Mouse (Mus musculus) testis, postnatal 14 days (tissue): ENCODE measurements around the gene Zfp146.
"Not testable (repeated sequence)": the region's sequence is repeated elsewhere in the genome, so short reads cannot be mapped to it uniquely, and the experiment has no call there.

Experiments used
- DNase-seq: peaks from one replicate; pipeline ENCODE4 v3.0.0; 2021; ENCODE audit warnings: low spot score

Zfp146 gene

DNA sequence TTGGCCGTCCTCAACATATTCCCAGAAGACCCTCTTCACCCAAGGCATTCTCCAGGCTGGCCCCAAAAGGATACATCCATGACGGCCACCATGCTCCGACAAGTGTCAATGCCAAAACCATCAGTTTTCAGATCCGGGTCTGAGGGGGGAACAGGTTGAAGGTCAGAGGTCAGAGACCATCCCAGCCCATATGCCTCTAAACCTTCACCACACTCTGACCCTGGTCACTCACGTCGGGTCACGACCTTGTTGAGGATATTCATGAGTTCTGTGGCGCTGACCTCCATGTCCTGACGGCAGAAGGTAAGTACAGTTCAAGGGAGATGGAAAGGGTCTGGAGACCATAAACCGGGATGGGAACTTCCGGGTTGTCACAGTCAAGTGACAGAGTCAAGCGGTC is 22.5 kb upstream of the Zfp146 start:
- no peak for DNase-seq

DNA sequence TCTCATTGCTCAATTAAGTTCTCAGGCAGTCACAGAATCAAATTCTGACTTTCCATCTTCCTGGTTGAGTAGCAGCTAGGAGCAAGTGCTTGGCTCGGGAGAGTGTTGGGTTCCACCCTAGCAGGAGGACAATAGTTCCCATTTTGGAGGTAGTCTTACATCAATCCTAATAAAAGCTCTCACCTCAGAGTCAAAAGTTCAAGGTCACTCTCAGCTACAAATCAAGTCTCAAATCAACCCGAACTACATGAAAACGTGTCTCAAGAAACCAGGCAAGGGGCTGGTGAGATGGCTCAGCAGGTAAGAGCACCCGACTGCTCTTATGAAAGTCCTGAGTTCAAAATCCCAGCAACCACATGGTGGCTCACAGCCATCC is 19.6 kb upstream of the Zfp146 start:
- DNase-seq = no peak

DNA sequence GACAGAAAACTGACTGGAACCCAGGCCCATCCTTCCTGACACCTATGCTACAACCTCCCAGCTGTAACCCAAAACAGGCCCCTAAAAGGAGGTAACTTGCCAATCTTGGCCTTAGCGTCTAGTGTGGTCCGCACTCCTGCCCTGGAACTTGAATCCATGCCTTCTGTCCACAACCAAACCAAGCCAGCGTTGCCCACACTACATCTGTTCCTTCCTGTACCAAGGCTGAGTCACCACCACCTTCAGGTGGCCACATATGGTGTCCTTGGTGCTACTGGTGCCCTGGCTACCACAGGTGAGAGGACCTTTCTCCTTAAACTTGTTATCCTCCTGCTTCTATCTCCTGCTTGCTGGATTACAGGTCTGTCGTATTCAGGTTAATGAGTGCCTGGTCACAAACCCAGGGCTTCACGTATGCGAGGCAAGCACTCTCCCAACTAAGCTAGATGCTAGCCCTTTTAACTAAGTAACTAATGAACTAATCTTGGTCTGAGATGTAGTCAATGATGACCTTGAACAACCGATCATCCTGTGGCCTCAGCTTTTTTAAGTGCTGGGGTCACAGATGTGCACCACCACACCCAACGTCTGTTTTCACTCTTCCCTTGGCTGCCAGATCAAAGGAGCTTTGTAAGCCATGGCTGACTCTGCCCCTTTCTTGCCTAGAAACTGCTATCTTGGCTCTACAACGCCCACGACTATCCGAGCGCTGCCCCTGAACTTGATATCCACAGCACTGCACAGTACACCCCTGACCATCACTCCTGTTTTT is 19.0 kb upstream of the Zfp146 start:
- DNase-seq = no peak

DNA sequence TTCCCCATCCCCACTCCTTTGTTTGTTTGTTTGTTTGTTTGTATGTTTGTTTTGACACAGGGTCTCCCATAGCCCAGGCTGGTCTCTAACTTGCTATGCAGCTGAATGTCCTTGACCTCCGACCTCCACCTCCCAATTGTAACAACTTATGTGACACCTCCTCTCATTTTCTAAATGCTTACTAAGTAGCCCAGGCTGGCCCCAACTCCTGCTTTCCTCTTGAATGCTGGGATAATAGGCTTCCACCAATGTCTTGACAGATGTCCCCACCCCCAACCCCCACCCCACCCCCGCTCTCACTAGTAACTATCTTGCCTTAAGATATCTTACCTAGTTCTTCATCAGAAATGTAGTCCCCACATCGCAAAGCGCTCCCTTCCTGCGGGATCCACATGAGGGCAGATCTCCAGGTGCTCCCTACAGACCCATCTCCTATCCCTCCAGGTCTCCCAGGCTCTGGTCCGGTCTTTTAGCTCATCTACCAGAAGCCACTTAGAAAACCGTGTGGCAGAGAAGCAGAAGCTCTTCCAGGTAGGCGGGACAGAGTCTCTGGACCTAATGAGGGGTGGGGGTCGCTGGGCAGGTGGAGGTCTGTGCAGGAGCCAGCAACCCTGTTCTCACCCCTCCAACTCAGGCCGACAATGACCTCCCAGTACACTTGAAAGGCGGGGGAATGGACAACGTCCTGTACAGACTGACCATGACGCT is 15.2 kb upstream of the Zfp146 start:
- no peak for DNase-seq

DNA sequence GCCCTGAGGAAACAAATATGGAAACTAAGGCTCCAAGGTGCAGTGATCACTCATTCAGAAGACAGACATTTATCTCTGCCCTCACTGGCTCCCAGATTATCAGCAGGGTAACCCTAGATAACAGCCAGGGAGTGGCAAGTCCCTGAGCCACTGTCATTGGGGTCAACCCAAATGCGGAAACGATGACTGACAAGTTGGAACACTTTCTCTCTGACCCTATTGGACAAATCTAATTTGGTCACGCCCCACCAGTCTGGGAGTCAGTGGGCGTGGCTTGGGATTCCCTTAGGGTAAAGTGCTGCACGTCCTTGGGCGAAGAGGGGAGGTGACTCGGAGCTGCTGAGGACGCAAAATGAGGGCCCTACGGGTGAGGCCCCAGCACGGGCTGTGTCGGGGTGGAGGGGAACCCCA is 14.3 kb upstream of the Zfp146 start, which contains the start of gene Cox7a1:
TSS of gene Cox7a1 (plus strand) at position 266 of the 411 bp plus-strand sequence.
- DNase-seq = peak; percentile 85

DNA sequence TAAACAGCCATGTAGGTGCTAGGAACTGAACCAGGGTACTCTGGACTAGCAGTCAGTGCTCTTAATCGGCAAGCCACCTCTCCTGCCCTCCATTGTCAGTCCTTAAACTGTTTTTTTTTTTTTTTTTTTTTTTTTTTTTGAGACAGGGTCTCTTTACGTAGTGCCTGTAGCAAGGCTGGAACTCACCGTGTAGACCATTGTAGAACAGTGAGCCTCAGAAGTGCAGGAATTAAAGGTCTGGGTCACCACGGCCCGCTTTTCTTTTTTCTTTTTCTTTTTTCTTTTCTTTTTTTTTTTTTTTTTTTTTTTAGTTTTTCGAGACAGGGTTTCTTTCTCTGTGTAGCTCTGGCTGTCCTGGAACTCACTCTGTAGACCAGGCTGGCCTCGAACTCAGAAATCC is 13.6 kb upstream of the Zfp146 start:
- not testable (repeated sequence) for DNase-seq

DNA sequence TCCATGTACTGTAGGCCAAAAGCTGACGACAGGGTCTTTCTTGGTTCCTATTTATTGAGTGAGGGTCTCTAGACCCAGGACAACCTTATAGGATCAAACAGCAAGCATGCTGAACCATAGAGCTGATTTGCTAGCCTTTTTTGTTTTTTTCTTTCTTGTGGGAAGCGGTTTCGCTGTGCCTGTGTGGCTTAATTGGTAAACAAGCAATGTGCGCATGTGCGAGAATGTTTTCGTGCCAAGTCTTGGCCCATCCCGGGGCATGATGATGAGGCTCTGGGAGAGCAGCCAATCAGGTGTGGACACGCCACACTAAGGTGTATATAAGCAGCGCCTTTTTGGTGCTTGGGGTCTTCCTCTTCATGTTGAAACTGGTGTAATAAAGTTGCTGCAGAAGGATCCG is 12.4 kb upstream of the Zfp146 start:
- not testable (repeated sequence) for DNase-seq

DNA sequence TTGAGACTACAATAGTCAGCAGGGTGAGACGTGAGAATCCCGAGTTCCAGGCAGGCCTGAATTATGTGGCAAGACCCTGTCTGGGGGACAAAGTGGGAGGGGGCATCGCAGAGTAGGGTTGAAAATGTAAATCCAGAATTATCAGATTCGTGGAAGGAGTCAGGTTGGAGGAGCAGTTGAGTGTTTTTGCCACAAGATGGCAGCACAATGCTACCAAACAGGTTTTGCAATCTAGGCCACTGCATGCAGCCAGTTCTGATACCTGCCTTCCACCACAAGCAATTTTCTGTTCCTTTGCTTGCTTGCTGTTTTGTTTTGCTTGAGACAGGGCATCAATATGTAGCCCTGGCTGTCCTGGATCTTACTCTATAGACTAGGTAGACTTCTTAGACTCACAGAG is 11.8 kb upstream of the Zfp146 start:
- DNase-seq = peak; percentile 47

DNA sequence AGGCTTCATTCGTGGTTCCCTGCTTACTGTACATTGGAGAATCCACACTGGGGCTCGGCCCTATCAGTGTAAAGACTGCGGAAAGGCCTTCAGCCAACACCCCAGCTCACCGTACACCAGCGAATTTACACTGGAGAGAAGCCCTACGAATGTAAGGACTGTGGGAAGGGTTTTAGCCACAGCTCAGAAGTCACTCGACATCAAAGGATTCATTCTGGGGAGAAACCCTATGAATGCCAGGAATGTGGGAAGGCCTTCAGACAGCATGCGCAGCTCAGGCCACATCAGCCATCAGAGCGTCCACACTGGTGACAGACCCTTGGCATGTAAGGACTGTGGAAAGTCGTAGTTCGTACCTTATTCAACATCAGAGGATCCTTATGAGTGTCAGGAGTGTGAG is 8.7 kb upstream of the Zfp146 start:
- no peak for DNase-seq

DNA sequence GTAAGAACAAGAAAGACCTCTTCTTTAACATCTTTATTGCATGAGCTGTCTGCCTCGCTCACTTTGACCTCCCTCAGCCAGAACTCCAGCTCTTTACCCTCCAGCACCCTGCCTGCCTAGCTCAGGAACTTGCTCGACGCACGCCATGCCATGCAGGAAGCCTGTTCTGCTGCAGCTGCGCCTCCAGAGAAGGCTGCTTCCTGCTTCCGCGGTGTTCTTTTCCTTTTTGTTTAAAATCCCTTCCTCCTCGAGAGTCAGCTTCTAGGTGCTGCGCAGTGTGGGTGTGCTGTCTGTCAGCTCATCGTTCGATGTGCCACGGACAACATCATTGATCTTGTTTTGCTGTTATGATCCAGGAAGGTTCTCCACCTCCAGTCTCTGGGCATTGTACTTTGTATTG is 6.9 kb upstream of the Zfp146 start:
- DNase-seq = no peak

DNA sequence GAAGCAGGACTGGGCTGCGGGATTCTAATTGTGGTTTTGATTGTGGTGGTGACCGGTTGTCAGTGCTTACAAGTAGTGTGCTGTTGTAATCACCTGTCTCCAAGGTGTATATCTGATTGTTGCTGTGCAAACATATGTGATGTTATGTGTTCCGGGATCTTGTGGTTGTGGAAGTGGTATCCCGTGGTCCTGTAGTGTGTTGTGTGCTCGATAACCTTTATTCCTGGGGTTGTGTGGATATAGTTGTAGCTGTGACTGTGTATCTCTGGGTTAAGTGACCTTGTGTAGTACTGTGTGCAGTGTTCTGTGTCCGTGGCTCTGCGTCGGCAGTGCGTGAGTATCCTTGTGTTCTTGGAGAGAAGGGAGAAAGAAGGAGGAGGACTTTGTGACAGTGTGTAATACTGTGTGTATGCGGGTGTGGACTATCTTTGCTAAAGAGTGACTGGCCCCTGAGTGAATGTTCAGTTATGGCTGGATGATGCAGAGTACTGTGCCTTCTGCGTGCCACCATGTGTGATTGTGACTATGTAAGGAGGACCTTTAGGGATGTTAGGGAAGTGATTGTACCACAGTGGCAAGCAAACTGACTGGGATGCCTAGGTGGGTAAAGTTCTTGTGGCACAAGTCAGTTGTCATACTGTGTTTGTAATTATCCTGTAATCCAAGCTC is 867 bp upstream of the Zfp146 start:
- no peak for DNase-seq

DNA sequence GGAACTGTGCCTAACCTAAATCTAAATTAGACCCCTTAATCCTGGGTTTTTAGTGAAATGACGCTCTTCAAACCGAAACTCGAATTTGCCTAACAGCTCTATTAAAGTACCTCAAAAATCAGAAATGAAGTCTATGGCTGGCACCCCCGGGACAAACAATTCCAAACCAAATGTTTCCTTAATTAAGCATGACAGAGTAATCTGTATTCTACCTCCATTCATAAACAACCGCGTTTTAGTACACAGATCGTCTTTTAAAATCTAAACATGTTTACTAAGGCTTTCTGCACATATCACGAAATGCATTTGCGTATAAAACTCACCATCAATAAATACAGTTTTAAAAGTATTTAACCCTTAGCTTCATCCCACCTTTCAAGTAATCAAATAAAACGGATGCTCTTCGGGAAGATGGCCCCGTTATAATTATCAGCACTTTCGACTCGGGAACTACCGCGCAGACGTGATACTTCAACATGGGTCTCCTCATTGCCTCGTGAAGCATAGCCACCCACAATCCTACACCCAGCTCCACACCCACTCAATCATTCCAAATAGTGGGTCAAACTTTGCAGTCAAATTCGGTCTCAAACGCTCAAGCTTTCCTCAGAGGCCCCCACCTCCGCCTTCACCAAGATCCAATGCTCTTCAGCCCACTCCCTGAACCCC is 502 bp downstream of the Zfp146 start:
- DNase-seq = no peak

DNA sequence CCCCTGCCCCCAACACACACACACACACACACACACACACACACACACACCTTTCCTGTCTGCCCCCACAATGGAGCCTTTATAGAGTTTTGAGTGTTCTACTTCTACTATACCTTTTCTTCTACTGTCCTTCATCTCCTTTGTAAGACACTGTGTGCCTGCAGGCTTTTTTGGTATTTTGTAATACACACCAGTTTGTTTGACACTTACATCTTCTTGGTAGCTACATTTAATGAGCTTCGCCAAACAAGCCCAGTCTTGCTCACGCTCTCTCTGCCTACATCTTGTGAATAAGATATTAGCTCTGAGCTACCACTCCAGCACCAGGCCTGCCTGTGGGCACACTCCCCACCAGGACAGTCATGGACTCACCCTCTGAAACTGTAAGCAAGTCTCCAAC is 4.8 kb downstream of the Zfp146 start:
- DNase-seq = no peak

DNA sequence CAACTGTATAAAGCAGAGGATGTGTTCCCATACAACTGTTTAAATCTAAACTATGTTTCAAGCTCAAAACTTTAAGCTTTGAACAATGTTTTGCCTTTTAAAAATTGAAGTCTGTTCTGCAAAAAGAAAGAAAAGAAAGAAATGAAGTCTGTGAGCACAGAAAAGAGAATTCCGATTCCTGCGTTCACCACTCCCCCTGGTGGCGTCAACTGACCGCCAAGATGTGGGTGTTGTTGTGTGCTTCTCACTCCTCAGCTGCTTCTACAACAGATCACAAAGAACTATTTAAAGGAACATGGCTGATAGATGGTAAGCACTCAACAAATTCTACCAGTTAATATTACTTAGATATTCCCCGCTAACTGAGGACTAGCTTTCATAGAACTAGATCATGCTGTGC is 6.4 kb downstream of the Zfp146 start:
- DNase-seq = no peak

DNA sequence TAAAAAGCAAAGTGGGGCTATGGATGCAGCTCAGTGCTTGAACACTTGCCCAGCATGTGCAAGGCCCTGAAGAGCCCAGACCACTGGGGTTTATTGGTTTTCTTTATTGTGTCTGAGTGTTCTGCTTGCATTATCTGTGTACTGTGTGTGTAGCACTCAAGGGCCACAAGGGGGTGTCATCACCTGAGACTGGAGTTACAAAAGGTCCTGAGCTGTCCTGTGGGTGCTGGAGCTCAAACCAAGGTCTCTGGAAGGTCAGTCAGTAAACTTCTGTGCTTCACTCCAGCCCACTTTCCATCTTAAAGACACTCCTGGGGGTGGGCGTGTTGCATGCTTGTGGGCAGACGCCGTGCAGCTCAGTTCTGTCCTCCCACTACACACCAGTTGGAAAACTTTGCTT is 14.0 kb downstream of the Zfp146 start:
- no peak for DNase-seq

DNA sequence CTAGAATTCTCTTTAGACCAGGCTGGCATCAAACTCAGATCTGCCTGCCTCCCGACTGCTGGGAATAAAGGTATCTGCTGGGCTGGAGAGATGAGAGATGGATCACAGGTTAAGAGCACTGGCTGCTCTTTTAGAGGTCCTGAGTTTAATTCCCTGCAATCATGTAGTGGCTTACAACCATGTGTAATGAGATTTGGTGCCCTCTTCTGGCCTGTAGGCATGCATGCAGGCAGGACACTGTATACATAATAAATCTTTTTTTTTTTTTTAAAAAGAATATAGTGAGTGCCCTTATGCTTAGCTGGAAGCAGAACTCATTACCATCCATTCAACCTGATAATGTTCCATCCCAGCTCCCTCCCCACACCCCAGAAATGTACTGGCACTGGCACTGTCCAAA is 15.5 kb downstream of the Zfp146 start:
- DNase-seq = no peak

DNA sequence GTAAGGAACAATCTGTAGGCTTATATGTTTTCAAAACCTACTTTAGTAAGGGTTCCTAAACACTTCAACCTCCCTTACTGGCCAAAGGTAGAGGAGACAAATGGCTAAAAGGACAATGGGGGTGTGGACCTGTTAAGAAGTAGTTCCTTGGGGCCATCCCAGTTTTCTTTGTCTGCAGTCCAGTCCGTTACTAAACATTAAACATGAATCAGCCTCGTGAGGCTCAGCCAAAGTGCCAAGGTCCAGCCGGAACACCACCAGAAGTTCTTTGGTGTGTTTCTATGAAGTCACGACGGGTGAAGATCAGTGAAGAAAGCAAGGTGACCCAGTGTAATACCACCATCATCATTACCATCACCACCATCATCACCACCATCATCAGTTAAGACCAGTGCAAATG is 22.5 kb downstream of the Zfp146 start:
- no peak for DNase-seq

DNA sequence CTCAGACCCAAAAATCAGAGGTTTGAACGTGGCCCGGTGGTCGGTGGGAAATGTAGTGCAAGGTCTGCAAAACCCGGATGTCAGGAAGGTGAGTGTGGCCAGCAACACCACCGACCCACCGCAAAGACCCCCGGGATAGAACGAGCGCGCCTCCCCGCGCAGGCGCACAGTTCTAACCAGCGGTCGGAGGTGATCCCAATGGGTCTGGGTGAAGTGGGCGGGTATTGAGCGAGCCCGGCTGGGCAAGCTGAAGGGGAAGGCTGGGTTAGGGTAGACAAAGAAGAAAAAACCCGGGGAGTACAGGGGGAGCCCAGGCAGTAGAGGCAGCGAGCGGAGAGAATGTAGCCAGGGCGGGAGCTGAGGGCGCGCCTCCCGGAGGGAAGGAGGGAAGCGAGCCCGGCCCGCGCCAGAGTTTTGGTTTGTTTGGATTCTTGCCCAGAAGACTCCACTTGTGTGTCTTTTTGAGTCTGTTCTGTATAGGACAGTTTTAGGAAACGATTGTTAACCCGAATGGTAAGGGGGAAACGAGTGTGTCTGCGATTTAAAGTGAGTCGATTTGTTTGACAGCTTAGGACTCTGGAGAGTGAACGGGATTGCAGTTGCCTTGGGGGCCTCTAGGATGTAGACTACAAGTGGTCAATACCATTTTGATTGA is 25.9 kb downstream of the Zfp146 start:
- DNase-seq = peak; percentile 85

DNA sequence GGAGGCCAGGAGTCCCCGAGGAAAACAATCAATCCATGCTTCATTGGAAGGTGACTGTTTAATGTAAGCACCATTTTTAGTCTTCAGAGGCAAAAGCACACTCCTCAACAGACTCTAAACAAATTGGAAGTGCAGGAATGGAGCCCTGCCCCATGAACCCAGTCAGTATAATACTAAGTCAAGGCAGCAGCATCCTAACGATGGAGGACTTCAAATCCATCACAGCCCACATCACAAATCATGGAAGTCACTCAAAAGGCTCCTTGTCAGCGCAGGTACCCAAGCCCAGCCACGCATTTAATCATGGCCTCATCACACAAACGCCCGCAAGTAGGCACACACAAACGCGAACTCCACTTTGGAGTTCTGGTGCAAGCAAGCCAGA is 26.4 kb downstream of the Zfp146 start:
- DNase-seq = no peak

DNA sequence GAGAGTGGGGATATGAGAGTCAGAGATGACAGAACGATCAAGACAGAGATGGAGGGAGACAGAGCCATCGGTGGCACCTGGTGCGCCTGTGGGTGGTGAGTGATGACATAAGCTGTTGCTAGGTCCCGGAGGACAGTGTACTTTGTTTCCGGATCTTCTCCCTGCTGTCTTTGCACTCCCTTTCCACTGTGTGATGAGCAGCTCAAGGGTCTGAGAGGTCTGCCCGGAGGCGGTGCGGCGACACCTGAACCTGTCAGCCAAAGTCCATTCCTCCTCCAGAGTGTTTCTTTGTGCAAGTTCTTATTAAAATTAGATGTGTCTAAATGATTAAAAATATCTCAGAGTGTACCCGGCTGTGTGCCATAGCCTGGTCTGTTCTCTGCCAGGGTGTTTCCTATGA is 32.7 kb downstream of the Zfp146 start:
- no peak for DNase-seq

DNA sequence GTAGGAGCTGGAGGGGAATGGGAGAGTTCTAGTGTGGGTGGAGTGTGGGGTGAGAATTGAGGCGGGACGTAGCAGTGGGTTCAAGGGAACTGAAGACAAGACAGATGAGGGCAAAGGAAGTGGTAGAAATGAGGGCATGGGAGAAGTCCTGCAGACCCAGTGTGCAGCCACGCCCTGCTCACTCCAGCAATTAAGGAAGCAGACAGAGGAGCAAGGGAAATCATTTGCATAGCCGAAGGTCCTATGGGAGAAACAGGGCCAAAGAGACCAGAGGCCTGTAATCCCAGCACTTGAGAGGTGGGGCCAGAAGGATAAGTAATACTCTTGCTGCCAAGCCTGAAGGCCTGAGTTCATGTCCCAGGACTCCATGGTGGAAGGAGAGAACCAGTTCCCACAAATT is 37.2 kb downstream of the Zfp146 start:
- DNase-seq = no peak

DNA sequence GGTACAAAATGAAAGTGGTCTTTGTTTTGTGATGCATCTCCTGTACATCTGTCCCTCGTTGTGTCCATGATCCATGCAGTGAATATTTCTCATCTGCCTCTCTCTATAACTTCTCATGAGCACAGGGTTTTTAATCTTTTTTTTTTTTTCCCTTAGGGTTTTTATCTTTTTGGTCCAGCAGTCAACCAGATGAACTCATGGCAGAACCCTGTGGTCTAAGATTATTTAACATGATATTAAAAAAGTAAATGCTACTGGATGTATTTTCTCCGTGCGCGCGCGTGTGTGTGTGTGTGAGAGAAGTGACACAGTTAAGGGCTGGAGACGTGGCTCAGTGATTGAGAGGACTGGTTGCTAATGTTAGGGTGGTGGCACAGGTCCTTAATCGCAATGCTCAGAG is 39.6 kb downstream of the Zfp146 start:
- no peak for DNase-seq
